Mouse (Mus musculus) MEL (cell line): ENCODE results near the gene Smarcb1. TPM values are rescaled to one million over a fixed set of nuclear protein-coding genes. Genes with fewer than 3 reads are reported as not detected.

Source experiments
- DNase-seq: peaks from one replicate; pipeline ENCODE4 v3.0.0; 2011; ENCODE audit warnings: low read depth, low spot score
- H3K27ac ChIP-seq: 2 replicates; pipeline ENCODE4 v1.5.1; 2012; ENCODE audit warnings: low read depth, mild to moderate bottlenecking, control low read depth, low read length, moderate library complexity; ENCODE audit not compliant: control insufficient read depth
- H3K27me3 ChIP-seq, 2 experiments: fragments of 150-350 bp in 1 of 2; sonication (generic) in 1 of 2; 2 replicates each; pipeline ENCODE4 v1.6.1; 2012; ENCODE audit warnings: low read length in 2 of 2, mild to moderate bottlenecking in 2 of 2, improper control_type of control experiment in 1 of 2, moderate library complexity in 1 of 2; ENCODE audit not compliant: insufficient read depth in 2 of 2, control insufficient read depth in 1 of 2
- H3K36me3 ChIP-seq, 2 experiments: 2 replicates each; pipeline ENCODE4 v1.6.1; 2012 to 2014; ENCODE audit warnings: low read length in 2 of 2, improper control_type of control experiment in 1 of 2, inconsistent platforms in 1 of 2, mild to moderate bottlenecking in 1 of 2; ENCODE audit not compliant: insufficient read depth in 2 of 2, control insufficient read depth in 1 of 2
- H3K4me1 ChIP-seq, 2 experiments: fragments of 150-350 bp in 1 of 2; sonication (generic) in 1 of 2; 2 replicates each; pipeline ENCODE4 v1.6.1; 2012; ENCODE audit warnings: low read length in 2 of 2, improper control_type of control experiment in 1 of 2, mild to moderate bottlenecking in 1 of 2; ENCODE audit not compliant: insufficient read depth in 2 of 2, control insufficient read depth in 1 of 2
- H3K4me3 ChIP-seq, 2 experiments: fragments of 150-350 bp in 1 of 2; sonication (generic) in 1 of 2; 2 replicates each; pipeline ENCODE4 v1.5.1; 2012; ENCODE audit warnings: low read depth in 2 of 2, low read length in 2 of 2, mild to moderate bottlenecking in 2 of 2, moderate library complexity in 2 of 2, control low read depth in 1 of 2, improper control_type of control experiment in 1 of 2; ENCODE audit not compliant: control insufficient read depth in 1 of 2, insufficient read depth in 1 of 2
- H3K79me2 ChIP-seq: 2 replicates; pipeline ENCODE4 v1.6.1; 2012; ENCODE audit warnings: mild to moderate bottlenecking, low read length, moderate library complexity; ENCODE audit not compliant: control insufficient read depth, poor library complexity, insufficient read depth
- H3K9ac ChIP-seq: 2 replicates; pipeline ENCODE4 v1.6.1; 2012; ENCODE audit warnings: low read depth, mild to moderate bottlenecking, control low read depth, low read length, moderate library complexity; ENCODE audit not compliant: control insufficient read depth, poor library complexity, severe bottlenecking
- H3K9me3 ChIP-seq: fragments of 150-350 bp; sonication (generic); replicated peaks from 2 replicates; pipeline ENCODE4 v1.6.1; 2012; ENCODE audit warnings: mild to moderate bottlenecking, low read length, improper control_type of control experiment, moderate library complexity; ENCODE audit not compliant: insufficient read depth
- CHD1 ChIP-seq: IDR thresholded peaks from 2 replicates; pipeline ENCODE4 v1.6.1; 2012; ENCODE audit warnings: low read depth, mild to moderate bottlenecking, inconsistent platforms, low read length, improper control_type of control experiment
- CHD2 ChIP-seq: IDR thresholded peaks from 2 replicates; pipeline ENCODE4 v1.6.1; 2011; ENCODE audit warnings: low read length, improper control_type of control experiment
- GABPA ChIP-seq: IDR thresholded peaks from 2 replicates; pipeline ENCODE4 v1.6.1; 2012; ENCODE audit warnings: low read depth, mild to moderate bottlenecking, inconsistent platforms, low read length, improper control_type of control experiment, moderate library complexity
- GATA1 ChIP-seq: IDR thresholded peaks from 2 replicates; pipeline ENCODE4 v1.6.1; 2011; ENCODE audit warnings: low read depth, low read length, improper control_type of control experiment
- HCFC1 ChIP-seq: IDR thresholded peaks from 2 replicates; pipeline ENCODE4 v1.6.1; 2012; ENCODE audit warnings: low read depth, mild to moderate bottlenecking, inconsistent platforms, low read length, improper control_type of control experiment, moderate library complexity
- JUND ChIP-seq: IDR thresholded peaks from 2 replicates; pipeline ENCODE4 v1.6.1; 2011; ENCODE audit warnings: low read depth, mild to moderate bottlenecking, improper control_type of control experiment, low read length
- MAFK ChIP-seq: IDR thresholded peaks from 2 replicates; pipeline ENCODE4 v1.6.1; 2011; ENCODE audit warnings: low read depth, mild to moderate bottlenecking, low read length, improper control_type of control experiment, borderline replicate concordance
- MAZ ChIP-seq: IDR thresholded peaks from 2 replicates; pipeline ENCODE4 v1.6.1; 2012; ENCODE audit warnings: low read depth, mild to moderate bottlenecking, inconsistent platforms, low read length, improper control_type of control experiment
- MEF2A ChIP-seq: IDR thresholded peaks from 2 replicates; pipeline ENCODE4 v1.6.1; 2014; ENCODE audit warnings: low read depth, mild to moderate bottlenecking, inconsistent platforms, low read length, improper control_type of control experiment; ENCODE audit not compliant: poor library complexity, insufficient replicate concordance, severe bottlenecking; ENCODE audit errors: extremely low read depth
- MYB ChIP-seq: IDR thresholded peaks from 2 replicates; pipeline ENCODE4 v1.6.1; 2011; ENCODE audit warnings: mild to moderate bottlenecking, low read depth, low read length, improper control_type of control experiment
- NELFE ChIP-seq: IDR thresholded peaks from 2 replicates; pipeline ENCODE4 v1.6.1; 2011; ENCODE audit warnings: low read depth, low read length, improper control_type of control experiment
- POLR2AphosphoS2 ChIP-seq: IDR thresholded peaks from 2 replicates; pipeline ENCODE4 v1.6.1; 2011; ENCODE audit warnings: low read length, improper control_type of control experiment
- RAD21 ChIP-seq: IDR thresholded peaks from 2 replicates; pipeline ENCODE4 v1.6.1; 2011; ENCODE audit warnings: mild to moderate bottlenecking, low read depth, low read length, improper control_type of control experiment
- RCOR1 ChIP-seq: IDR thresholded peaks from 2 replicates; pipeline ENCODE4 v1.6.1; 2012; ENCODE audit warnings: low read depth, mild to moderate bottlenecking, inconsistent platforms, low read length, improper control_type of control experiment
- SMC3 ChIP-seq: IDR thresholded peaks from 2 replicates; pipeline ENCODE4 v1.6.1; 2011; ENCODE audit warnings: low read depth, low read length, improper control_type of control experiment
- TAL1 ChIP-seq: IDR thresholded peaks from 2 replicates; pipeline ENCODE4 v1.6.1; 2012; ENCODE audit warnings: mild to moderate bottlenecking, inconsistent platforms, low read length, moderate library complexity, mixed read lengths
- TBP ChIP-seq: IDR thresholded peaks from 2 replicates; pipeline ENCODE4 v1.8.0; 2011; ENCODE audit warnings: low read depth, low read length, improper control_type of control experiment
- TCF12 ChIP-seq: IDR thresholded peaks from 2 replicates; pipeline ENCODE4 v1.6.1; 2014; ENCODE audit warnings: low read depth, mild to moderate bottlenecking, inconsistent platforms, low read length, improper control_type of control experiment, moderate library complexity
- UBTF ChIP-seq: IDR thresholded peaks from 2 replicates; pipeline ENCODE4 v1.6.1; 2012; ENCODE audit warnings: low read depth, mild to moderate bottlenecking, inconsistent platforms, low read length, improper control_type of control experiment, moderate library complexity, borderline replicate concordance; ENCODE audit not compliant: insufficient read depth
- USF1 ChIP-seq: IDR thresholded peaks from 2 replicates; pipeline ENCODE4 v1.6.1; 2014; ENCODE audit warnings: low read depth, mild to moderate bottlenecking, inconsistent platforms, low read length, improper control_type of control experiment, moderate library complexity
- ZMIZ1 ChIP-seq: IDR thresholded peaks from 2 replicates; pipeline ENCODE4 v1.6.1; 2012; ENCODE audit warnings: low read depth, mild to moderate bottlenecking, inconsistent platforms, low read length, improper control_type of control experiment, moderate library complexity
- polyA plus RNA-seq, 2 experiments: library from polyadenylated mRNA; stranded (reverse) in 1 of 2; unstranded in 1 of 2; fragments of >175 nt in 1 of 2; fragments of >200 nt in 1 of 2; gene quantifications; 2 replicates each; pipeline versions ENCODE4 v1.2.1 to v1.2.4; 2012; ENCODE audit warnings: low replicate concordance in 2 of 2, low read depth in 1 of 2; ENCODE audit not compliant: insufficient read length in 2 of 2, insufficient read depth in 1 of 2, missing spikeins in 1 of 2
- total RNA-seq: library from RNA; depleted of rRNA; stranded (reverse); fragments of 300-350 nt; gene quantifications from 2 replicates; pipeline ENCODE4 v1.2.3, GENCODE M21; 2012

Gene Smarcb1
- total and polyA plus RNA-seq, 3 experiments, result 91.8 to 2,689 (median 117) TPM

GRCm38 (mm10) chr10:75880771-75881577 is 40.4 kb downstream of the Smarcb1 start:
- no peak overlapping the region for H3K9ac ChIP-seq
- H3K4me1 ChIP-seq, result no peaks in the 10 kb centered on the region
- TF ChIP-seq RAD21, result no peak
- TF ChIP-seq ZMIZ1, result no peak
- TF ChIP-seq HCFC1, result no peak
- no peak for TF ChIP-seq JUND
- TF ChIP-seq CHD1, result no peak
- TF ChIP-seq POLR2AphosphoS2, result no peak
- TF ChIP-seq TAL1, result no peak
- no peak for TF ChIP-seq MAZ
- TF ChIP-seq GATA1, result no peak
- TF ChIP-seq UBTF, result no peak
- no peak for TF ChIP-seq MAFK
- TF ChIP-seq GABPA, result no peak
- no peak for TF ChIP-seq MEF2A
- TF ChIP-seq MYB, result no peak
- TF ChIP-seq CHD2, result no peak
- no peak for TF ChIP-seq RCOR1
- no peak for TF ChIP-seq USF1
- TF ChIP-seq TCF12, result no peak
- no peak for TF ChIP-seq TBP
- no peak overlapping the region for H3K27ac ChIP-seq
- H3K27me3 ChIP-seq, result no peaks in the 10 kb centered on the region
- DNase-seq, result no peak
- no peaks in the 10 kb centered on the region for H3K9me3 ChIP-seq
- H3K4me3 ChIP-seq, result no peak overlapping the region
- no peaks in the 10 kb centered on the region for H3K36me3 ChIP-seq
- H3K79me2 ChIP-seq, result no peaks in the 10 kb centered on the region

GRCm38 (mm10) chr10:75880351-75880750 is 41.1 kb downstream of the Smarcb1 start:
- H3K27me3 ChIP-seq, result no peaks in the 10 kb centered on the region; a peak in 1 of 4 replicates
- TF ChIP-seq NELFE (no peak), SMC3 (no peak)
- TF ChIP-seq, all 39 proteins: peak for 0
- Histone ChIP-seq H3K79me2 (no peaks in the 10 kb centered on the region), H3K9ac (no peak overlapping the region), H3K36me3 (no peaks in the 10 kb centered on the region), H3K4me3 (no peak overlapping the region), H3K4me1 (no peaks in the 10 kb centered on the region), H3K9me3 (no peaks in the 10 kb centered on the region), H3K27ac (no peak overlapping the region)
- DNase-seq, result no peak
